Mouse (Mus musculus) myocyte (in vitro differentiated cells): ENCODE data around the gene Cnot4.

Experiments used
- E2F4 ChIP-seq: IDR thresholded peaks from one replicate; pipeline ENCODE4 v1.6.1; 2011; ENCODE audit warnings: mild to moderate bottlenecking, control low read depth, moderate library complexity; ENCODE audit not compliant: insufficient read depth
- MAX ChIP-seq: IDR thresholded peaks from one replicate; pipeline ENCODE4 v1.6.1; 2011; ENCODE audit warnings: low read depth, mild to moderate bottlenecking, control low read depth
- MYOD1 ChIP-seq, 3 experiments: IDR thresholded peaks; one replicate each; pipeline ENCODE4 v1.6.1; 2011; ENCODE audit warnings: control low read depth in 2 of 3, low read depth in 2 of 3, mild to moderate bottlenecking in 2 of 3, moderate library complexity in 1 of 3; ENCODE audit not compliant: insufficient read length in 2 of 3, control insufficient read depth in 1 of 3
- MYOG ChIP-seq, 3 experiments: IDR thresholded peaks; one replicate each; pipeline ENCODE4 v1.6.1; 2011; ENCODE audit warnings: control low read depth in 2 of 3, low read depth in 2 of 3, mild to moderate bottlenecking in 2 of 3; ENCODE audit not compliant: insufficient read length in 2 of 3, control insufficient read depth in 1 of 3, insufficient read depth in 1 of 3
- POLR2A ChIP-seq: IDR thresholded peaks from one replicate; pipeline ENCODE4 v1.6.1; 2011; ENCODE audit warnings: low read depth, mild to moderate bottlenecking, control low read depth, moderate library complexity; ENCODE audit not compliant: insufficient read length
- POLR2AphosphoS2 ChIP-seq: IDR thresholded peaks from one replicate; pipeline ENCODE4 v1.6.1; 2011; ENCODE audit warnings: low read depth, control low read depth; ENCODE audit not compliant: insufficient read length
- REST ChIP-seq: IDR thresholded peaks from one replicate; pipeline ENCODE4 v1.6.1; 2011; ENCODE audit warnings: mild to moderate bottlenecking, control low read depth, moderate library complexity; ENCODE audit not compliant: insufficient read depth, insufficient read length
- SRF ChIP-seq: IDR thresholded peaks from one replicate; pipeline ENCODE4 v1.6.1; 2011; ENCODE audit warnings: low read depth; ENCODE audit not compliant: control insufficient read depth, insufficient read length
- TCF12 ChIP-seq: IDR thresholded peaks from one replicate; pipeline ENCODE4 v1.6.1; 2011; ENCODE audit warnings: mild to moderate bottlenecking, control low read depth; ENCODE audit not compliant: poor library complexity, insufficient read depth, severe bottlenecking
- USF1 ChIP-seq: IDR thresholded peaks from one replicate; pipeline ENCODE4 v1.6.1; 2011; ENCODE audit warnings: low read depth, mild to moderate bottlenecking, control low read depth, moderate library complexity

- TF ChIP-seq POLR2AphosphoS2 (no peak), MYOG (IDR thresholded peaks at IDR 0.05; ENCODE audit: control insufficient read depth in 1 of 3, insufficient read depth in 1 of 3, insufficient read length in 2 of 3, low read depth in 2 of 3) (no peak), TCF12 (no peak), E2F4 (no peak), USF1 (no peak), MAX (no peak), POLR2A (no peak), SRF (no peak), REST (no peak), MYOD1 (IDR thresholded peaks at IDR 0.05; ENCODE audit: control insufficient read depth in 1 of 3, insufficient read length in 2 of 3, low read depth in 2 of 3) (no peak)
Measured at GRCm38 (mm10) chr6:35147726-35148422, 14.3 kb upstream of the Cnot4 start.
